Mouse (Mus musculus): ENCODE measurements around the gene Gpld1. TPM values are rescaled to one million over a fixed set of nuclear protein-coding genes. Genes with fewer than 3 reads are reported as not detected.

Gpld1 gene
- total RNA-seq, 2 experiments from 2014 or later, result 19.4 to 21.7 TPM

DNA sequence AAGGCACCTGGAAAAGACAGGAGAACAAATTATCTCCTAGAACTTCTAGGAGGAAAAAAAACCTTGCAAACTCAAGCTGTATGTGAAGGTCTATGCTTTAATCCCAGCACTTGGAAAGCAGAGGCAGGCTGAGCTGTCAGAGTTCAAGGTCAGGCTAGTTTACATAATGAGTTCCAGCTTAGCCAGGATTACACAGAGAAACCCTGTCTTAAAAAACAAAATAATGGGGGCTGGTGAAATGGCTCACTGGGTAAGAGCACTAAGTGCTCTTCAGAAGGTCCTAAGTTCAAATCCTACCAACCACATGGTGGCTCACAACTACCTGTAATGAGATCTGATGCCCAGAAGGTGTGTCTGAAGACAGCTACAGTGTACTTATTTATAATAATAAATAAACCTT is 12.4 kb upstream of the Gpld1 start:
- no peak for DNase-seq (ENCODE audit: low spot score in 2 of 2)
- Histone ChIP-seq H3K27ac (no peak overlapping the region), H3K4me3 (no peak overlapping the region)
- no peak for TF ChIP-seq CTCF (conservative IDR thresholded peaks at IDR 0.05)

DNA sequence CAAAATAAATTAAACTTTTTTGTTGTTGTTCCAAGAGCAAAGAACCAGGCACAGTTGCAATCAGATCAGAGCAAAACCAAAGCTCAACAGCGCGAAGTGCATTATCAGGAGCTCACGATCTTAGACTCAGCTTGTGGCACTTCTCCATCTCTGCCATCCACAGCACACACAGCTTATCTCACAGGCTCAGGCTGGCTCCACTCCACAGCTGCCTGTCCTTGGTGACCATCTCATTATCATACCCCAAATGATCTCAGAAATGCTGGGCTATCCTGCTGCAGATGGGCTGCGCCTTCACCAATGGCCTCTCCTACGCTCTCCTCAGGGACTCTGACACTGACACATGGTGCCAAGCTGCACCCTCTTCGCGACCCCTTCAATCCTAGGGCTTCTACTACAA is 9.8 kb upstream of the Gpld1 start:
- no peak for DNase-seq (ENCODE audit: low spot score in 2 of 2)
- no peak overlapping the region for H3K27ac ChIP-seq
- no peak overlapping the region for H3K4me3 ChIP-seq
- TF ChIP-seq CTCF (conservative IDR thresholded peaks at IDR 0.05), result no peak

DNA sequence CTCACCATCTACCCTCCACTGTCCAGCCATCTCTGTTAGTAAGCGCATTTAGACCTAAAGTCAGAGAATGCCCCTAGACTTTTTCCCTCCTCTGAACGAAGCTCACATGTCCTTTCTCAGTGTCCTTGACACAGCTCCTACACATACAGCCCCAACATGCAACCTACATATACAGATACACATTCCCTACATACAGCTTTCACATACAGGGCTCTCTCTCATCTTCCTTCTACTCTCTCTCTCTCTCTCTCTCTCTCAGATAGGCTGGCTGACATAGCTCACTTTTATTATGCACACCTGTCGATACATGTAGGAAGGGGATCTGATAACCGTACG is 6.2 kb upstream of the Gpld1 start:
- TF ChIP-seq CTCF (conservative IDR thresholded peaks at IDR 0.05), result no peak
- DNase-seq (ENCODE audit: low spot score in 2 of 2), result no peak
- peak overlapping the region; percentile 60 for H3K4me3 ChIP-seq
- H3K27ac ChIP-seq, result peak overlapping the region; percentile 98

DNA sequence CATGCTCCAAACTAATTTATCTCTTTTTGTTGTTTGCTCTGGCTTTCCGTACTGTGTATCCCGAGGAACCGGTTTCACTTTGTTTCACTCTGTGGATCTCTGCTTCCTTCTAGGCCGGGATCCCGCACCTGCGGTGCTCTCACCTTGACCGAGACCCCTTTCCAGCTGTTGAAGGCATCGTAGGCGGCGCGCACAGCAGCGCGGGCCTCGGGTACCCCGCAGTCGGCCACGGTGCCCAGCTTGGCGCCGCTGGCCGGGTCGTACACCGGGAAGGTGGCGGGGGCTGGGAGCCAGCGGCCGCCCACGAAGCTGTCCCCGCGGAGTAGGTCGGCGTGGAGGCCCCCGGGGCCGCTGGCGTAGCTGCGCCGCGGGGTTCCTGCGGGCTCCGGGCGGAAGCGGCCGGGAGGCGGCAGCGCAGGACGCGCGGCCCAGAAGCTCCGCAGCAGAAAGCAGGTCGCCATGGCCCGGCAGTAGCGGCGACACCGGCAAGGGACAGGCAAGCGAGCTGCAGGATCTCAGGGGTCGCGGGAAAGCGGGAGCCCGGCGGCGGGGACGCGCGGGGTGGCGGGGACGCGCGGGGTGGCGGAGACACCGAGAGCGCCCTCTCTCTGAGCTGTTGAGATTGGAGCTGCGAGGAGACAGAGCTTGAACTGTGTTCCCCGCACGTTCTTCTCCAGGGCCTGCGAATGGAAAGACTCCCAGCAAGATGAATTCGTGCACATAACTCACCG is 5.7 kb upstream of the Gpld1 start, which contains the start of gene Aldh5a1:
Gene Aldh5a1 (minus strand): TSS at position 554 of the 731 bp plus-strand sequence.
- H3K27ac ChIP-seq, result peak within 1 kb of the TSS; percentile 98
- peak; percentile 78 to 82 for DNase-seq (ENCODE audit: low spot score in 2 of 2)
- TF ChIP-seq CTCF (conservative IDR thresholded peaks at IDR 0.05), result peak; percentile 80
- peak within 1 kb of the TSS; percentile 60 for H3K4me3 ChIP-seq

DNA sequence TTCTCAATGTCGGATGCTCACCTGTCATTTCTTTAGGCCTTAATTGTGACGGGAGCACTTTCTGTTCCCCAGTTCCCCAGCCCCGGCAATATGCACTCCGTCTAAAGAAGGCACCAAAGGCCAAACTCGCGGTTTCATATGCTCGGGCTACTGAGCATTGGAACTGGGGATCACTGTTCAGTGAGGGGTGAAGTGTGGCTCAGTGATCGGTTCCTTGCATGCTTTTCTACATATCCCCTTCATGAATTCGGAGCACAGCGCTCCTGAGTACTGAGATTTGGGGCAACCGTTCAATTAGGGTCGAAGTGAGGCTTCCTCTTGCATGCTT is 5.1 kb upstream of the Gpld1 start:
- TF ChIP-seq CTCF (conservative IDR thresholded peaks at IDR 0.05), result no peak; the same call in 1 of the 2 replicates
- no peak for DNase-seq (ENCODE audit: low spot score in 2 of 2)
- peak overlapping the region; percentile 60 for H3K4me3 ChIP-seq
- H3K27ac ChIP-seq, result peak overlapping the region; percentile 98

DNA sequence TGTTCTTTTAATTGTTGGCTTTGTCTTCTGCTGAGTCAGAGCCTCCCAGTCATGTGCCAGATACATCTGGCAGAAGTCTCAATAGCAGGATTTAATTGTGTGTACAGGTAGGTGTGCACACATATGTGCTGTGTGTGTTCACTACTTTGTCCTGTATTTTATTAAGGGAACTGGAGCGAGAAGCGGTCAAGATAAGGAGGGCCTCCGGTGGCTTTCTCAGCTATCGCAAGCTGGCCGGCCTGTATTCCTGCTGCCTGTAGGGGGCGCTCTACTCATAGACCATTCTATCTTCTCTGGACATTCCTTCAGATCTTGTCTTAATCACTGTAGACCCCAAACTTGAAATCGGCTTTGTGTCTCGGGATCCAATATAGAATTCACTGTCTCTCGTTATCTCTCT is 4.3 kb upstream of the Gpld1 start:
- peak; percentile 96 for TF ChIP-seq CTCF (conservative IDR thresholded peaks at IDR 0.05)
- H3K4me3 ChIP-seq, result peak overlapping the region; percentile 60
- peak; percentile 78 to 83 for DNase-seq (ENCODE audit: low spot score in 2 of 2)
- H3K27ac ChIP-seq, result peak overlapping the region; percentile 98

DNA sequence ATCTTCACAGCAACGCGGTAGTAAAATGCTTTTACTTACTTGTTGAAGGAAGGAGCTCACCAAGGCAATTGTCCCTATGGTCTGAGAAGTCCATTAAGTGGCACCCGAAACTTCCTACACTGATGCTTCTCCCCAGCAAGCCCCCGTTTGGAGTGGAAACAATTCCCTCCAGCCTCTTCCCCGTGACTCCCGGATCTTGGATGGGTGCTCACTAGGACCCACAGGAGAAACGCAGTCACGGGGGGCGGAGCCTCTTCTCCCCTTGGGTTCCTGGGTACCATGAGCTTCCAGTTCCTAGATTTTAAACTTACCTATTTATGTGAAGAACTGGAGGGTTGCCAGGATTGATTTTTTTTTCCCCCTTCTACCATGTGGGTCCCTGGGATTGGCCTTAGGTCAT is 3.5 kb upstream of the Gpld1 start:
- H3K27ac ChIP-seq, result peak overlapping the region; percentile 98; the same call in 1 of the 2 replicates
- TF ChIP-seq CTCF (conservative IDR thresholded peaks at IDR 0.05), result no peak
- H3K4me3 ChIP-seq, result no peak overlapping the region
- no peak for DNase-seq (ENCODE audit: low spot score in 2 of 2)

DNA sequence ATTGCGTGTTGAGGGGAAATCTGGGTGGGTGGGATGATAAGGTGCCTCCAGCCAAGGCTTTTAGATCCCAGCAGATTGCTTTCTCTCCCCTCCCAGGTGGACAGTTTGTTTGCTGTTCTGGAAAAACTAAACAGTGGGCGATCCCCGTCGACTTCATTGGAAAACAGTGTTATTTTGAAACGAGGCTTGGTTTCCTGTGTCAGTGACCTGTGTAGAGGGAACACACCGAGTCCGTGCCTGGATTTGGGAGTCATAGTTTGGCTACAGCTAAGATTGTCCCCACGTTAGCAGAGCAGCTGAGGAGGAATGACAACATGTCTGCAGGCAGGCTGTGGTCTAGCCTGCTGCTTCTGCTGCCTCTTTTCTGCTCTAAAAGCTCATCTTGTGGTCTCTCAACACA is 351 bp downstream of the Gpld1 start:
- no peak for TF ChIP-seq CTCF (conservative IDR thresholded peaks at IDR 0.05)
- H3K4me3 ChIP-seq, result peak overlapping the region; percentile 47
- DNase-seq (ENCODE audit: low spot score in 2 of 2), result no peak

DNA sequence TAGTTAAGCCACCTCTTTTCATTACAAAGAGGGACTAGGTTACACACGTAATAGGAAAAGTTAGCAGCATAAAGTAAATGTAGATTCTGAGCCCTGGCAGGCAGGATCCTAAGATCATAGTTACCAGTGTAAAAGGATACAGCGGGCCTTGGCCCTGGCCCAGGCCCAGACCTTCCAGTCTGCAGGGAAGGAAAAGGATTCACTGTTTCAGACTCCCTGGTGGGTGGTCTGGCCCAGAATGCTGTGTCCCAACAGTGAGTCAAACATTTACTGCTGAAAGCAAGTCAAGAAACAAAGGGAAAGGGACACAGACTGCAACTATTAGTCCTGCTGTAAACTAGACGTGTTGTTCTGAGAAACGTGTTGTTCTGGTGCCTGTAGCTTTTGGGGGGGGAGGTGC is 2.6 kb downstream of the Gpld1 start:
- DNase-seq (ENCODE audit: low spot score in 2 of 2), result peak in 1 of 2 experiments; percentile 37
- no peak overlapping the region; the same call in 1 of the 2 replicates for H3K27ac ChIP-seq
- no peak for TF ChIP-seq CTCF (conservative IDR thresholded peaks at IDR 0.05)
- no peak overlapping the region for H3K4me3 ChIP-seq

More for the DNA sequence above, 351 bp downstream of the Gpld1 start:
- H3K27ac ChIP-seq, result peak overlapping the region; percentile 85

DNA sequence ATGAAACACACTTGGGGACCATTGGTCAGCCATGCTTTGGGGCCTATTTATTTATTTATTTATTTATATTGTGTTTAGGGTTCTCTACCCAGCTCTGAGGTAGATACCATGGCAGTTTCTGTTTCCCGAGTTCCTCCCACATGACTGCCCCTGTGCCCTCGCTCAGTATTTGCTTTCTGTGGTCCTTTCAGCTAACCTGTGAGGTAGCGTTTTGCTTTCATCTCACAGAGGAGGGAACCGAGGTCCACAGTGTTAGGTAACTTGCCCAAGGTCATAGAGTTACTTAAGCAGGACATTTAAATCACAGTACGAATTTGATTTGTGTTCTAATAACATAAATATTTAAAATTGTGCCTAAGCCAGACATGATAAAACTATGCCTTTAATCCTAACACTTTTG is 4.2 kb downstream of the Gpld1 start:
- no peak overlapping the region for H3K27ac ChIP-seq
- TF ChIP-seq CTCF (conservative IDR thresholded peaks at IDR 0.05), result no peak
- no peak overlapping the region for H3K4me3 ChIP-seq
- no peak for DNase-seq (ENCODE audit: low spot score in 2 of 2)

DNA sequence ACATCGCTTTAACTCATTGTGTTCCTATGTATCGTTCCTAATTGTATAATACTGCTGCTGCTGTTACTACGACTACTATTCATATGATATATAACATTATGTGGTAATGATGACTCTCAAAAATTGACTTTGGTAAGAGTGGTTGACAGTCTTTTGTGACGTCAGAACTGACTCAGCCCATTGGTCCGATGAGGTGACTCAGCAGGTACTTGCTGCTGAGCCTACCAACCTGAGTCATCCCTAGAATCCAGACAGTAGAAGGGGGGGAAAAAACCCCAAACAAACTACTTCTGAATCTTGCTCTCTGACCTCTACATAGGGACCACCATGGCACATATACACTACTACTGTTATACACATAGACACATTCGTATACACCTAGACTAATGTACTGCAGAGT is 5.9 kb downstream of the Gpld1 start:
- no peak for DNase-seq (ENCODE audit: low spot score in 2 of 2)
- no peak for TF ChIP-seq CTCF (conservative IDR thresholded peaks at IDR 0.05)
- H3K27ac ChIP-seq, result no peak overlapping the region
- H3K4me3 ChIP-seq, result no peak overlapping the region

DNA sequence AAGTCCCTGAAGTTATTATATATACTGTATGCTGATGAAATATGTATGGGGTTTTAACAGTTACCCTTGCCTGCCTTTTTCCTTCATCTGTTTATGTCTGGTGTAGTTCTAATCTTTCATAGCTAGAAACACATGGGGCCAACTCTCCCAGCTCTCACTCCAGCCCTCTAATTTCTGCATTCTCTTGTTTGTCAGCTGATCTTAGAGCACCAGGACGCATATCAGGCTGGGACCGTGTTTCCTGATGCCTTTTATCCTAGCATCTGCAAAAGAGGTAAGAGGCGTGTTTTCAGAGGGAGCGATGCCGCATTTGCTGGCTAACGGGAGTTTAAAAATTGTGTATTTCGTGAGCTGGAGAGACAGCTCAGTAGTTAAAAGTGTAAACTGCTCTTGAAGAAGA is 9.7 kb downstream of the Gpld1 start:
- Histone ChIP-seq H3K27ac (no peak overlapping the region), H3K4me3 (no peak overlapping the region)
- no peak for TF ChIP-seq CTCF (conservative IDR thresholded peaks at IDR 0.05)
- DNase-seq (ENCODE audit: low spot score in 2 of 2), result no peak

DNA sequence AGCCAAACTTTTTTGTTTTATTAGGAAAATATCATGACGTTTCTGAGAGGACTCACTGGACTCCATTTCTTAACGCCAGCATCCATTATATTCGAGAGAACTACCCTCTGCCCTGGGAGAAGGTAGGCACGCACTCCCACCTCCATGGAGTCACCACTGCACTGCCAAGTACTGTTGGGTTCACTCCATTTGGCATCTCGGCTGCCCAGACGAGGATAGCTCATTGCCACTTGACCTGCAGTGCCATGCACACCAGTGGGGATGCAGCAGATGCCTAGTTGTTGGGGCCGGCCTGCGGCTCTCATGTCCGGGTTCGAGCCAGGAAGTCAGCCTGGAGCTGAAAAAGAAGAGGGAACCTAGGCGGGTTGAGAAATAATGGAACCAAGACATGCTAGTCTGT is 12.1 kb downstream of the Gpld1 start:
- Histone ChIP-seq H3K27ac (no peak overlapping the region), H3K4me3 (no peak overlapping the region)
- DNase-seq (ENCODE audit: low spot score in 2 of 2), result no peak
- TF ChIP-seq CTCF (conservative IDR thresholded peaks at IDR 0.05), result no peak

DNA sequence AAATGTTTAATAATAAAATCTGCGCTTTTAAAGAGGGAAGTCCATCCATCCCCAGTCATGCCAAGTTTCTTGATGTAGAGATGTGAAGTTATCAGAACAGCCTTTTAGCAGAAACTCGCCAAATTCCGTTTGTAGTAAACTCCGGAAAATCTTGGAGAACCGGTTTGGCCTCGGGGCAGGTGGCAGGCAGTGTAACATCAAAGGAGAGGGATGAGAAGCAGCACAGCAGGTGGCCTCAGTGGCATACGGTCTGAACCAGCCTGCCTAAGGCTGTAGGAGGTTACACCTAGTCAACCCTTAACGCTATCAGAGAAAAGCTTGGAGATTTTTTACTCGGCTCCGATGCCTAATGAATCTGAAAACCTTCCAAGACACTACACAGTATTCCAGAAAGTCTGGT is 12.5 kb downstream of the Gpld1 start:
- Histone ChIP-seq H3K27ac (no peak overlapping the region), H3K4me3 (no peak overlapping the region)
- DNase-seq (ENCODE audit: low spot score in 2 of 2), result no peak
- TF ChIP-seq CTCF (conservative IDR thresholded peaks at IDR 0.05), result no peak
